Mouse (Mus musculus) liver, postnatal 0 days (tissue): ENCODE results near the gene Selp. TPM values are rescaled to one million over a fixed set of nuclear protein-coding genes. Genes with fewer than 3 reads are reported as not detected.

Experiments used
- ATAC-seq: fragments of 200-750 bp; cut with Nextera tagmentation; 2 replicates; pipeline ENCODE4 v1.8.0; 2017; ENCODE audit warnings: mild to moderate bottlenecking, moderate library complexity
- DNase-seq: peaks from one replicate; pipeline ENCODE4 v3.0.0-alpha.2; 2016
- H3K27ac ChIP-seq: fragments of 300-500 bp; sonication (generic); 2 replicates; pipeline ENCODE4 v1.5.1; 2014; ENCODE audit warnings: antibody characterized with exemption, moderate library complexity, mild to moderate bottlenecking, low read depth
- H3K27me3 ChIP-seq: fragments of 300-500 bp; sonication (generic); 2 replicates; pipeline ENCODE4 v1.6.1; 2014; ENCODE audit warnings: low read length, control low read depth, mixed read lengths; ENCODE audit not compliant: insufficient read depth
- H3K36me3 ChIP-seq: fragments of 300-500 bp; sonication (generic); replicated peaks from 2 replicates; pipeline ENCODE4 v1.6.1; 2014; ENCODE audit warnings: mild to moderate bottlenecking, control low read depth, low read length, moderate library complexity, mixed read lengths; ENCODE audit not compliant: insufficient read depth
- H3K4me1 ChIP-seq: fragments of 300-500 bp; sonication (generic); 2 replicates; pipeline ENCODE4 v1.6.1; 2014; ENCODE audit warnings: antibody characterized with exemption, mild to moderate bottlenecking, control low read depth; ENCODE audit not compliant: insufficient read depth
- H3K4me2 ChIP-seq: fragments of 300-500 bp; sonication (generic); 2 replicates; pipeline ENCODE4 v1.6.1; 2014; ENCODE audit warnings: low read depth, mild to moderate bottlenecking, low read length, moderate library complexity, mixed read lengths
- H3K4me3 ChIP-seq: fragments of 300-500 bp; sonication (generic); 2 replicates; pipeline ENCODE4 v1.5.1; 2014; ENCODE audit warnings: low read depth, low read length
- H3K9ac ChIP-seq: fragments of 300-500 bp; sonication (generic); replicated peaks from 2 replicates; pipeline ENCODE4 v1.6.1; 2014; ENCODE audit warnings: mild to moderate bottlenecking, moderate library complexity
- H3K9me3 ChIP-seq: fragments of 300-500 bp; sonication (generic); 2 replicates; pipeline ENCODE4 v1.6.1; 2016; ENCODE audit warnings: mild to moderate bottlenecking, control low read depth, low read length, mixed read lengths
- CTCF ChIP-seq: sonication (generic); IDR thresholded peaks from 2 replicates; pipeline ENCODE4 v1.5.1; 2016; ENCODE audit warnings: antibody characterized with exemption, low read depth
- EP300 ChIP-seq: IDR thresholded peaks from 2 replicates; pipeline ENCODE4 v1.6.1; 2016; ENCODE audit warnings: antibody characterized with exemption, low read depth, mild to moderate bottlenecking
- WGBS: fragments of 180-500 bp; shearing (Covaris S2); extraction: QIAGEN DNeasy Blood & Tissue Kit; methylation state at CpG from one replicate; pipeline ENCODE4 v1.1.7; 2014; ENCODE audit not compliant: insufficient replicate concordance; 5-methylcytosine and 5-hydroxymethylcytosine counted together
- polyA plus RNA-seq: library from polyadenylated mRNA; unstranded; fragments of >200 nt; fragmentation: Nextera tagmentation; extraction: Ambion mirVana; gene quantifications from 2 replicates; pipeline ENCODE4 v1.2.1, GENCODE M21; 2015

Gene Selp
- polyA plus RNA-seq, 1 experiment from 2014 or later: 2.1 TPM

DNA sequence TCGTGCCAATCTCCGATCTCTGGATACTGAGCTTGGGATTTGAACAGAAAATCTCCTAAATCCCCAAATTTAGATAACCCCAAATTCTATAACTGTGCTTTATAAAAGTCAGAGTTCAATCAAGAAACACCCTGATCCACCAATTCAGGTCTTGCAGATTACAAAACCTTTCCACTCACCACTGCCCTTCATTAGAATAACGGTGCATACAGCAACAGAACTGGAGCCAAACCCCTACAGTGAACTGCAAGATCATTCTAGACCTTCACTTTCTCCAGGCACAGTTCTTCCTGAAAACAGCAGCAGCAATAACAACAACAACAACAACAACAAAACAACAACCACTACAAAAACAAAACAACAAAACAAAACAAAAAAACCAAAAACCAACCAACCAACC lies 28.3 kb upstream of the Selp start:
- no peak overlapping the region for H3K9ac ChIP-seq
- H3K27ac ChIP-seq: 0 out of 2 replicates have a peak overlapping the region, but pooled peaks have one; percentile 1
- DNase-seq: no peak
- 67% methylated on average over 3 of the region's 3 CpGs for WGBS
- ATAC-seq: no peak
- no peak overlapping the region for H3K4me3 ChIP-seq
- H3K9me3 ChIP-seq: no peaks in the 10 kb centered on the region
- no peak overlapping the region for H3K4me2 ChIP-seq
- no peak for TF ChIP-seq EP300
- no peak for TF ChIP-seq CTCF
- H3K36me3 ChIP-seq: no peaks in the 10 kb centered on the region
- H3K4me1 ChIP-seq: peaks cover 4% of the 10 kb centered on the region; the same call in 1 of the 2 replicates
- no peaks in the 10 kb centered on the region for H3K27me3 ChIP-seq

DNA sequence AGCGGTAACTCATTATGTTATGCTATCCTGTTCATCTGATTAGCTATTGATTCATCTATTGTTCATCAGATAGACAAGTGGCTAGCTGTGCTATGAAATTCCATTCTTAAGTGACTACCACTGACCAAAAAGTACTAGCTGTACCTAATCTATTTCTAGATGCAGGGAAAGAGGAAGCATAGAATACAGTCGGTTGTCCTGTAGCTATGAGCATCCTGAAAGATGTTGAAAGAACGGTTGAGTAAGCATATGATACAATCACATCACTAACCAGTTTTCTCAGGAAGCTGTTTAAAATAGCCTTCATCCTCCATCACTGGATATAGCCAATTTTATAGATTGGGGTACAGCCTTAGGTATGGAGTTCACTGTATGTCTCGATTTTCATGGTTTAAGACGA lies 27.2 kb upstream of the Selp start:
- Histone ChIP-seq H3K9me3 (no peaks in the 10 kb centered on the region), H3K9ac (no peak overlapping the region), H3K27me3 (no peaks in the 10 kb centered on the region), H3K4me1 (peaks cover 4% of the 10 kb centered on the region; the same call in 1 of the 2 replicates), H3K4me2 (no peak overlapping the region), H3K27ac (peak overlapping the region; percentile 74; the same call in 1 of the 2 replicates), H3K36me3 (no peaks in the 10 kb centered on the region), H3K4me3 (no peak overlapping the region)
- no peak for TF ChIP-seq CTCF
- no peak for TF ChIP-seq EP300
- no peak for DNase-seq
- WGBS: 56% methylated on average over 5 of the region's 5 CpGs
- no peak for ATAC-seq

DNA sequence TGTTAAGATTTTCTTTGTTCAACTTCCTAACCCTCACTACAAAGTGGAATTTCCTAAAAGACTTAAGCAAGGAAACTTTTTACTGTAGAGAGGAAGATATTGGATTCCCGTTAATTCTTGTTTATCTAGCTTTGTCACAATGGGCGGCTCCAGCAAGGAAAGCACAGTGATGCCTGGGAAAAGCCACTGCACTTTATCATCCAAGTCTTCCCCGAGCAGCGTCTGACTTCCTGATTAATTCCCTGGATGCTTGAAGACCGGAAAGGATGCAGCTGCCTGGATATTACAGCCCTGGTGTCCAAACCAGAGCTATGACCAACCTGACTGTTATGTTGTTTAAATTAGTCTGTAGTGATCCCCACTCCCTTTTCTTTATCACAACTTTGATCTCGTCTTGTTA lies 18.3 kb upstream of the Selp start:
- Histone ChIP-seq H3K4me1 (no peaks in the 10 kb centered on the region), H3K4me3 (no peak overlapping the region), H3K4me2 (no peak overlapping the region), H3K9me3 (no peaks in the 10 kb centered on the region), H3K36me3 (no peaks in the 10 kb centered on the region), H3K27ac (no peak overlapping the region), H3K9ac (no peak overlapping the region), H3K27me3 (no peaks in the 10 kb centered on the region)
- TF ChIP-seq CTCF (no peak), EP300 (no peak)
- DNase-seq: no peak
- ATAC-seq: no peak
- 58% methylated on average over 6 of the region's 6 CpGs for WGBS

DNA sequence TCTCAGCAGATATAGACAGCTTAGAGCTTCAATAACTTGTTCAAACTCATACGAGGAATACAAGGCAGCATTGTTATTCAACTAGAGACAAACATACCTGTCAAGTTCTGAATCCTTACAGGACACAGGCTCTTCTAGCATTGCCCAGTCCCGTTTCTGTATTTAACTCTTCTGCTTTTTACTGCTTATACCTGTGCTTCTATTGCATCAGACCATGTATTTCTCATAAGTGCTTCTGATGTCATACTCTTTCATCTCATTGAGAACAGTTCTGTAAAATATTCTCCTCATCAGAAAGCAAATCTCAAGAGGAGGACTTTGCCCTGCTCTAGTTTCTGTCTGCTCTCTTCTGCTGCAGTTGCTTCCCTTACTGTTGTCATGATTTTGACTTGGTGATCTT lies 17.2 kb upstream of the Selp start:
- WGBS: 66% methylated on average over 2 of the region's 2 CpGs
- Histone ChIP-seq H3K36me3 (no peaks in the 10 kb centered on the region), H3K4me1 (no peaks in the 10 kb centered on the region), H3K9ac (no peak overlapping the region), H3K27me3 (no peaks in the 10 kb centered on the region), H3K4me3 (no peak overlapping the region), H3K9me3 (no peaks in the 10 kb centered on the region), H3K4me2 (no peak overlapping the region), H3K27ac (no peak overlapping the region)
- TF ChIP-seq EP300 (no peak), CTCF (no peak)
- no peak for DNase-seq
- ATAC-seq: no peak

DNA sequence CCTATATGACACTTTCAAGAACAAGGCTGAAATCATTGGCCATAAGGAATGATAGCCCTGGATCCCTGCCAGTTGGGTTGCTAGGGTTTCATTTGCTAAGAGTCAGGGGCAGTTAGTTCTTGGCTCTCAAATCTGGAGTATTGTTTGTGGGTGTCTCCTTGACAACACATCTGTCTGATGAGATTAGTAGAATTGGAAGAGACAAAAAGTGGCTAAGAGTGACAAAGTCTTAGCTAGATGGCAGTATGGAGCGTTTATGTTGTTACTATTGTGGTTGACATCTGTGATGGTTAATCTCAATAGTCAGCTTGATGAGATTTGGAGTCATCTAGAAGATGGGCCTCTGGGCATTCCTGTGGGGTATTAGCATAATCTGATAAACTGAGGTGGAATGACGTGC lies 16.7 kb upstream of the Selp start:
- Histone ChIP-seq H3K4me2 (no peak overlapping the region), H3K4me1 (no peaks in the 10 kb centered on the region), H3K27me3 (no peaks in the 10 kb centered on the region), H3K27ac (no peak overlapping the region), H3K36me3 (no peaks in the 10 kb centered on the region), H3K4me3 (no peak overlapping the region), H3K9ac (no peak overlapping the region), H3K9me3 (no peaks in the 10 kb centered on the region)
- no peak for ATAC-seq
- DNase-seq: no peak
- TF ChIP-seq CTCF: no peak
- no peak for TF ChIP-seq EP300
- WGBS: 61% methylated on average over 2 of the region's 2 CpGs

DNA sequence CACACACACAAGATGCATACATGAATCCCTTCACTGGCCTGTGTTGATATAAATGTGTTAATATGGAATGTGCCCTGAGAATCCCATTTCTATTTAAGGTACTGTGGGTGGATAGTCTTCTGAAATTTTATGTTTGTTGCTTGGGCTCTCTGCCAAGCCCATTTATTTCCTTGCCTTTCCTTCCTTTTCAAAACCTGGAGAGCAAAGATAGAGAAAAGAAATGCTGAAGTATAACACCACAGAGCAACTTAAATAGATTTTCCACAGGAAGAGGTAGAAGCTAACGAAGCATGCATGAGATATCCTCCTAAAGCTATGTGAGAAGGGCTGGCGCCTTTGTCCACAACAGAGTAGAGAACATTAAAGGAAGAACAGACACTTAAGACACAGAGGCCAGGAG lies 5.3 kb upstream of the Selp start:
- no peak for DNase-seq
- H3K9me3 ChIP-seq: no peaks in the 10 kb centered on the region
- no peaks in the 10 kb centered on the region for H3K27me3 ChIP-seq
- H3K9ac ChIP-seq: no peak overlapping the region
- H3K27ac ChIP-seq: no peak overlapping the region
- TF ChIP-seq CTCF (no peak), EP300 (peak; percentile 50; the same call in 1 of the 2 replicates)
- H3K36me3 ChIP-seq: no peaks in the 10 kb centered on the region
- H3K4me3 ChIP-seq: no peak overlapping the region
- no peak overlapping the region for H3K4me2 ChIP-seq
- WGBS: 48% methylated on average over 2 of the region's 2 CpGs
- H3K4me1 ChIP-seq: no peaks in the 10 kb centered on the region
- no peak for ATAC-seq
